Mouse (Mus musculus) kidney, embryonic 14.5 days (tissue): ENCODE results near the gene Git2. TPM values are rescaled to one million over a fixed set of nuclear protein-coding genes. Genes with fewer than 3 reads are reported as not detected.

Experiments used
- ATAC-seq: fragments of 200-750 bp; cut with Nextera tagmentation; 2 replicates; pipeline ENCODE4 v1.8.0; 2017; ENCODE audit warnings: moderate number of reproducible peaks, mild to moderate bottlenecking, moderate TSS enrichment, moderate library complexity; ENCODE audit not compliant: low FRiP score, low TSS enrichment
- H3K27ac ChIP-seq: fragments of 300-500 bp; sonication (generic); 2 replicates; pipeline ENCODE4 v1.5.1; 2014; ENCODE audit warnings: low read depth, mild to moderate bottlenecking, low read length, moderate library complexity, mixed read lengths
- H3K27me3 ChIP-seq: fragments of 300-500 bp; sonication (generic); 2 replicates; pipeline ENCODE4 v1.6.1; 2014; ENCODE audit warnings: mild to moderate bottlenecking, low read length; ENCODE audit not compliant: control insufficient read depth, insufficient read depth
- H3K36me3 ChIP-seq: fragments of 300-500 bp; sonication (generic); 2 replicates; pipeline ENCODE4 v1.6.1; 2014; ENCODE audit warnings: low read length, mixed read lengths; ENCODE audit not compliant: control insufficient read depth, insufficient read depth
- H3K4me1 ChIP-seq: fragments of 300-500 bp; sonication (generic); 2 replicates; pipeline ENCODE4 v1.6.1; 2014; ENCODE audit warnings: low read length, mixed read lengths; ENCODE audit not compliant: control insufficient read depth, insufficient read depth
- H3K4me2 ChIP-seq: fragments of 300-500 bp; sonication (generic); replicated peaks from 2 replicates; pipeline ENCODE4 v1.6.1; 2014; ENCODE audit warnings: low read depth, mild to moderate bottlenecking, low read length
- H3K4me3 ChIP-seq: fragments of 300-500 bp; sonication (generic); 2 replicates; pipeline ENCODE4 v1.5.1; 2014; ENCODE audit warnings: mild to moderate bottlenecking, low read length
- H3K9ac ChIP-seq: fragments of 300-500 bp; sonication (generic); 2 replicates; pipeline ENCODE4 v1.6.1; 2014; ENCODE audit warnings: low read depth, mild to moderate bottlenecking, low read length, moderate library complexity
- H3K9me3 ChIP-seq: fragments of 300-500 bp; sonication (generic); 2 replicates; pipeline ENCODE4 v1.6.1; 2016; ENCODE audit warnings: low read length; ENCODE audit not compliant: control insufficient read depth
- WGBS: fragments of 180-500 bp; shearing (Covaris S2); extraction: QIAGEN DNeasy Blood & Tissue Kit; methylation state at CpG from one replicate; pipeline ENCODE4 v1.1.7; 2014; 5-methylcytosine and 5-hydroxymethylcytosine counted together
- polyA plus RNA-seq: library from polyadenylated mRNA; unstranded; fragments of >200 nt; fragmentation: Nextera tagmentation; extraction: Ambion mirVana; gene quantifications from 2 replicates; pipeline ENCODE4 v1.2.1, GENCODE M21; 2014

Git2 gene
- polyA plus RNA-seq, 1 experiment from 2014 or later = 41.7 TPM

GRCm38 (mm10) chr5:114714551-114714950 is 60.8 kb downstream of the Git2 start:
- 92% methylated on average over 18 of the region's 18 CpGs for WGBS
- H3K9ac ChIP-seq = no peak overlapping the region
- no peaks in the 10 kb centered on the region for H3K27me3 ChIP-seq
- H3K9me3 ChIP-seq = no peaks in the 10 kb centered on the region
- peaks cover 81% of the 10 kb centered on the region for H3K36me3 ChIP-seq
- ATAC-seq = no peak
- no peak overlapping the region for H3K4me2 ChIP-seq
- no peak overlapping the region for H3K27ac ChIP-seq
- peaks cover 6% of the 10 kb centered on the region; the same call in 1 of the 2 replicates for H3K4me1 ChIP-seq
- H3K4me3 ChIP-seq = no peak overlapping the region

- H3K9me3 ChIP-seq = no peaks in the 10 kb centered on the region
- H3K27ac ChIP-seq = no peak overlapping the region
- peaks cover 7% of the 10 kb centered on the region; the same call in 1 of the 2 replicates for H3K4me1 ChIP-seq
- no peak for ATAC-seq
- H3K9ac ChIP-seq = no peak overlapping the region
- H3K27me3 ChIP-seq = no peaks in the 10 kb centered on the region
- no peak overlapping the region for H3K4me3 ChIP-seq
- 95% methylated on average over 21 of the region's 21 CpGs for WGBS
- peaks cover 39% of the 10 kb centered on the region for H3K36me3 ChIP-seq
- H3K4me2 ChIP-seq = no peak overlapping the region
These were observed 66.0 kb downstream of the Git2 start for GRCm38 (mm10) chr5:114709357-114709756.

DNA sequence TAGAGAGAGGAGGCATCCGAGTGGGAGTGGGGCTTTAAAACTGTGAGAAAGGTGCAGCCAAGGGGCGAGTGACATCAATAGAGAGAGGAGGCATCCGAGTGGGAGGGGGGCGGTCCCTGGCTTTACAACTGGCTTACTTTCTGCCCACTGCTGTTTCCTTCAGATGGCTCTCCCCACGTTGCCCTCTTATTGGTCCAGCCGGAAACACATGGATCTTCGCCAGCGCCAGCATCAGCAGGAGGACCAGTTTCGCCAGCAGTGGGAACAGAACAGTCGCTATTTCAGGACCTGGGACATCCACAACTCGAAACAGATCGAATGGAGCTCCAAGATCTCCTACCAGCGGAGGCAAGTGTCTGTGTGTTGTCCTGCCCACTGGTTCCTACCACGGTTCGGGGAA is 66.8 kb downstream of the Git2 start:
- Histone ChIP-seq H3K4me1 (peaks cover 7% of the 10 kb centered on the region; the same call in 1 of the 2 replicates), H3K27me3 (no peaks in the 10 kb centered on the region), H3K4me2 (peak overlapping the region; percentile 65), H3K27ac (no peak overlapping the region), H3K9ac (peak overlapping the region; percentile 72; the same call in 1 of the 2 replicates), H3K36me3 (peaks cover 30% of the 10 kb centered on the region), H3K9me3 (no peaks in the 10 kb centered on the region), H3K4me3 (peak overlapping the region; percentile 74)
- no peak for ATAC-seq
- WGBS = 55% methylated on average over 15 of the region's 15 CpGs

- H3K4me2 ChIP-seq = peak within 1 kb of the TSS; percentile 65
- WGBS = 3% methylated on average over 49 of the region's 49 CpGs
These were observed 67.8 kb downstream of the Git2 start, which contains the start of gene Tchp for GRCm38 (mm10) chr5:114707265-114708068. Tchp (plus strand) TSS chr5:114707760.

DNA sequence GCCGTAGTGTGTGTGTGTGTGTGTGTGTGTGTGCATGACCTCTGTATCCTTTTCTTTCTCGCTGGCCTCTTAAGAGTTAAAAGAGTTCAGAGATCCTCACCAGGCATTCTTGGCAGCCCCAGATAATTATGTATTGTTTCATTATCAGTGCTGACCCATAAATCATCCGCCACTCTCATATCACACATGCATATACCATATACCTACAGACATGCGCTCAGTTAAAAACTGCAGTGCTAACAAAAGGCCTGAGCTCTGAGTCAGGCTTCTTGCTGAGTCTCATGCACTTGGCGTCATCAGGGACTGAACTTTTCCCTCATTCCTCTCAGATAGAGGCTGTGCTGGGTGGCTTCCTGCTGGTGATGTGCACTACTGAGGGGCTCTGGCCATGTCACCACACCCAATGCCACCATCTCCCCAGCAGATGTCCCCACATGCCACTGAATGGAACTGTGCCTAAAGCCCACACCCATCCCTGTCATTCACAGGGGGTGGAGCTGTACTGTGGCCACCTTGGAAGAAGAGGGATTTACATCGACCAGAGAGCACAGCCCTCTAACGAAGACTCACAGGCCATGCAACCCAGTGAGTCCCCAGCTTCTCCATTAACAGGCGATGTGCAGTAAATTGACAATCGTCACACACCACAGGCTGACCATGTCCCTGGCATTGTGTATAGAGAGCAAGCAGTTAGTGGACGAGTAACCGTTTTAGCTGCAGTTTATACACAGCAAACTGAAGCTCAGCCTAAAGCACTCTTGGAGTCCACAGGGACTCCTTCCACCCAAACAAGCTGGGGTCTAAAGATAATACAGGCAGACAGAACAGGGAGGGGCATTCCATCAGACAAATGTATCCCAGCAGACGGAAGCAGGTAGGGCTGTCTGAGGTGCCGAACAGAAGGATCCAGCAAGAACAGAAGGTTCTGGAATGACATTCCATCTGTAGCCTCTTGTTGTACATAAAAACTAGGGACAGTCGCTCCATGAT is 72.6 kb downstream of the Git2 start:
- Histone ChIP-seq H3K9ac (no peak overlapping the region), H3K4me3 (no peak overlapping the region), H3K27me3 (no peaks in the 10 kb centered on the region), H3K4me1 (no peaks in the 10 kb centered on the region), H3K4me2 (no peak overlapping the region), H3K9me3 (no peaks in the 10 kb centered on the region), H3K27ac (no peak overlapping the region), H3K36me3 (no peaks in the 10 kb centered on the region)
- 66% methylated on average over 14 of the region's 14 CpGs for WGBS
- ATAC-seq = peak; percentile 51

More at GRCm38 (mm10) chr5:114707265-114708068, 67.8 kb downstream of the Git2 start, which contains the start of gene Tchp:
- Histone ChIP-seq H3K36me3 (peaks cover 23% of the 10 kb centered on the region), H3K4me1 (peaks cover 7% of the 10 kb centered on the region; the same call in 1 of the 2 replicates), H3K27me3 (no peaks in the 10 kb centered on the region), H3K4me3 (peak within 1 kb of the TSS; percentile 74), H3K9me3 (no peaks in the 10 kb centered on the region), H3K27ac (no peak within 1 kb of the TSS), H3K9ac (peak within 1 kb of the TSS; percentile 72)
- peak; percentile 85 for ATAC-seq

GRCm38 (mm10) chr5:114699015-114699414 is 76.3 kb downstream of the Git2 start:
- Histone ChIP-seq H3K27me3 (no peaks in the 10 kb centered on the region), H3K9me3 (no peaks in the 10 kb centered on the region), H3K4me1 (no peaks in the 10 kb centered on the region), H3K4me3 (no peak overlapping the region), H3K36me3 (no peaks in the 10 kb centered on the region), H3K27ac (no peak overlapping the region), H3K9ac (no peak overlapping the region), H3K4me2 (no peak overlapping the region)
- ATAC-seq = no peak
- 58% methylated on average over 7 of the region's 7 CpGs for WGBS

GRCm38 (mm10) chr5:114698044-114698746 is 77.1 kb downstream of the Git2 start:
- H3K9ac ChIP-seq = no peak overlapping the region
- H3K4me1 ChIP-seq = no peaks in the 10 kb centered on the region
- H3K4me2 ChIP-seq = no peak overlapping the region
- H3K36me3 ChIP-seq = no peaks in the 10 kb centered on the region
- WGBS = 87% methylated on average over 19 of the region's 19 CpGs
- H3K27me3 ChIP-seq = no peaks in the 10 kb centered on the region
- no peak overlapping the region for H3K4me3 ChIP-seq
- no peak overlapping the region for H3K27ac ChIP-seq
- no peaks in the 10 kb centered on the region for H3K9me3 ChIP-seq
- no peak for ATAC-seq

- WGBS = 85% methylated on average over 17 of the region's 17 CpGs
- Histone ChIP-seq H3K27ac (no peak overlapping the region), H3K4me1 (no peaks in the 10 kb centered on the region), H3K9ac (no peak overlapping the region), H3K4me3 (no peak overlapping the region), H3K4me2 (no peak overlapping the region), H3K9me3 (no peaks in the 10 kb centered on the region), H3K27me3 (no peaks in the 10 kb centered on the region), H3K36me3 (no peaks in the 10 kb centered on the region)
- ATAC-seq = no peak
These were observed 78.4 kb downstream of the Git2 start for GRCm38 (mm10) chr5:114696939-114697338.
